Mouse (Mus musculus): ENCODE data around the gene Lpgat1. TPM values are rescaled to one million over a fixed set of nuclear protein-coding genes. Genes with fewer than 3 reads are reported as not detected.

The Lpgat1 gene
- total RNA-seq (2017): 24.0 and 34.2 TPM in 2 replicates

GRCm38 (mm10) chr1:191717601-191718498 lies at the start of gene Lpgat1:
Gene Lpgat1 (plus strand): TSS chr1:191717834.
- ATAC-seq (replicated peaks in 1 of 2; ENCODE audit: insufficient read depth in 1 of 2, low FRiP score in 2 of 2, low TSS enrichment in 1 of 2, low read depth in 1 of 2, poor library complexity in 2 of 2, severe bottlenecking in 2 of 2): peak; percentile 58 to 59

- ATAC-seq (replicated peaks in 1 of 2; ENCODE audit: insufficient read depth in 1 of 2, low FRiP score in 2 of 2, low TSS enrichment in 1 of 2, low read depth in 1 of 2, poor library complexity in 2 of 2, severe bottlenecking in 2 of 2): peak in 1 of 2 experiments; percentile 37; a peak in 1 of 4 replicates
These were observed 49.6 kb upstream of the Lpgat1 start for GRCm38 (mm10) chr1:191668030-191668429.

GRCm38 (mm10) chr1:191674071-191674470 lies 43.6 kb upstream of the Lpgat1 start:
- ATAC-seq (replicated peaks in 1 of 2; ENCODE audit: insufficient read depth in 1 of 2, low FRiP score in 2 of 2, low TSS enrichment in 1 of 2, low read depth in 1 of 2, poor library complexity in 2 of 2, severe bottlenecking in 2 of 2): no peak

GRCm38 (mm10) chr1:191681633-191682032 lies 36.0 kb upstream of the Lpgat1 start:
- no peak for ATAC-seq (replicated peaks in 1 of 2; ENCODE audit: insufficient read depth in 1 of 2, low FRiP score in 2 of 2, low TSS enrichment in 1 of 2, low read depth in 1 of 2, poor library complexity in 2 of 2, severe bottlenecking in 2 of 2)

GRCm38 (mm10) chr1:191687531-191687930 lies 30.1 kb upstream of the Lpgat1 start:
- ATAC-seq (replicated peaks in 1 of 2; ENCODE audit: insufficient read depth in 1 of 2, low FRiP score in 2 of 2, low TSS enrichment in 1 of 2, low read depth in 1 of 2, poor library complexity in 2 of 2, severe bottlenecking in 2 of 2): peak in 1 of 2 experiments; percentile 75; a peak in 2 of 4 replicates

DNA sequence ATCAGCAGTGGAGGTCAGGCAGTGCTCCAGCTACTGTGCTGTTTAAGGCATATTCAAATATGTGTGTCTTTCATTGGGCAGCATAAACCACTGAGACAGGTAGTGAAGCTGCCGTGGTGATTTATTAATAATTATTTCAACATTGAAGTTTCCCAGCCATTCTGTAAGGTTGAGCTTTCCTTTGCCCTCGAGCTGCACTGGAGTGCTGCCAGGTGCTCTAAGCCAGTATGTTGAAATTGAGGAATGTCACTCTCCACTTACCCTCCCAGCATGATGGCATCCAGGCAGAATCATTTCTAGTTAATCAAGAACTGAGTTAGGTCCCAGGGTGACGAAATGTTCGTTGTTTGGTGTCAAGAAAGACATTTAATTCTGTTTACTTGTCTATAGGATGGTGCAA lies 24.4 kb upstream of the Lpgat1 start:
- ATAC-seq (replicated peaks in 1 of 2; ENCODE audit: insufficient read depth in 1 of 2, low FRiP score in 2 of 2, low TSS enrichment in 1 of 2, low read depth in 1 of 2, poor library complexity in 2 of 2, severe bottlenecking in 2 of 2): no peak

GRCm38 (mm10) chr1:191698253-191698795 lies 19.3 kb upstream of the Lpgat1 start:
- no peak for ATAC-seq (replicated peaks in 1 of 2; ENCODE audit: insufficient read depth in 1 of 2, low FRiP score in 2 of 2, low TSS enrichment in 1 of 2, low read depth in 1 of 2, poor library complexity in 2 of 2, severe bottlenecking in 2 of 2)

DNA sequence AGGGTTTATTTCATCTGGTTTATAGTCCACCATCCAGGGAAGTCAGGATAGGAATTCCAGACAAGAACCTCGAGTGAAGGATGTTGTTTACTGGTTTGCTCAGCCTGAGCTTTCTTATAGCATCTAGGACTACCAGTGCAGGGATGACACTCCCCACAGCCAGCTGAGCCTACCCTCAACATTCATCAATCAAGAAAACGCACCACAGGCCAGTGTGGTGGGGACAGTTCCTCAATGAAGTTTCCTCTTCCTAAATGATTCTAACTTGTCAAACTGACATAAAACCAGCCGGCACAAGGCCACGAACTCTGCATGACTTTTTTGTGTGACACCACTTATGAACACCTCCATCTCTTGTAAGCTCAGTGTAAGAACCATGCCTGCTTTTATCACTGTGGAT lies 13.1 kb upstream of the Lpgat1 start:
- peak in 1 of 2 experiments; percentile 29; a peak in 1 of 4 replicates for ATAC-seq (replicated peaks in 1 of 2; ENCODE audit: insufficient read depth in 1 of 2, low FRiP score in 2 of 2, low TSS enrichment in 1 of 2, low read depth in 1 of 2, poor library complexity in 2 of 2, severe bottlenecking in 2 of 2)

DNA sequence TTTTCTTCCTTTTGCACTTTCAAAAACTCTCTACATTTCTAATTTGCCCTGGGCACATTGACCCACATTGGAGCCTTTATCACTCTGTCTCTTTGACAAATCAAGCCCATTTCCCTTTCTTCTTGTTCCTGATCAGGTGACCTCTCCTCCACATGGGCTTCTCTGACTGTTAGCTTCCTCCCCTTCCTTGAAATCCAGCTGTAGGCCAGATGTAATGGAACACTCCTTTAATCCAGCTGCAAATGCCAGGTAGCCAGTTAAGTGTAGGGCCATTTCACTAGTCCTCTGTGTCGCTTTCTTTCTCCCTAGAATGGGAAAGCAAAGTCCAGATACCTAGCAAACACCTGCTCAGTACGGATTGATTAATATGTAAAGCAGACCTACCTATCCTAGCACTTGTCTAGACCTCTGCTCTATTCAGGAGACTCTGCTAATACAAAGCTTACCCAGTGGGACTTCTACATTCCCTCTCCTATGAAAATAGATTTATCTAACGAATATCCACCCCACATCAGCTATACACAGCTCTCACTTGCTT lies 11.0 kb upstream of the Lpgat1 start:
- ATAC-seq (replicated peaks in 1 of 2; ENCODE audit: insufficient read depth in 1 of 2, low FRiP score in 2 of 2, low TSS enrichment in 1 of 2, low read depth in 1 of 2, poor library complexity in 2 of 2, severe bottlenecking in 2 of 2): no peak

- no peak for ATAC-seq (replicated peaks in 1 of 2; ENCODE audit: insufficient read depth in 1 of 2, low FRiP score in 2 of 2, low TSS enrichment in 1 of 2, low read depth in 1 of 2, poor library complexity in 2 of 2, severe bottlenecking in 2 of 2)
These were observed 7.8 kb upstream of the Lpgat1 start for GRCm38 (mm10) chr1:191709811-191710210.

DNA sequence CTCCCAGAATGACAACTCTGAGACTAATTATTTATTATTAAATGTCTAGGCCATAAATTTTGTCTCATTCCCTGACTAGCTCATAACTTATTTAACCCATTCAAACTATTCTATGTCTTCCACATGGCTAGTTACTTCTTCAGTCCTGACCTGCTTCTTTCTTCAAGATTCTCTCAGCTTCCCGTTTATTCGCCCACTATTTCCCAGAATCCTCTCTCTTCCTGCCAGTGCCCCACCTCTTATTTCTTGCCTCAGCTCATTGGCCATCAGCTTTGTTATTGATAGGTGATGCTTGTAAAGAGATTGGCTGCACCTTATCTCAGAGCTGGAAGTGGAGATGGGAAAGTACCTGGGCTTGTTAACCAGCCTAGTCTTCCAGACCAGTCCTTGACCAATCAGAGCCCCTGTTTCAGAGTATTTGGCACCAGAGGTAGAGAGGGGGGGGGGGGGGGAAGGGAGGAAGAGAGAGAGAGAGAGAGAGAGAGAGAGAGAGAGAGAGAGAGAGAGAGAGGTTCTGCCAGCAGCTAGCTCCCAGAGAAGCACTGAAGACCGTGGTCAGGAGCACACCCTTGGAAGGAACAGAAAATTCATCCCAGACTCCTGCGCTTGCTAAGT lies 5.3 kb upstream of the Lpgat1 start:
- ATAC-seq (replicated peaks in 1 of 2; ENCODE audit: insufficient read depth in 1 of 2, low FRiP score in 2 of 2, low TSS enrichment in 1 of 2, low read depth in 1 of 2, poor library complexity in 2 of 2, severe bottlenecking in 2 of 2): no peak

DNA sequence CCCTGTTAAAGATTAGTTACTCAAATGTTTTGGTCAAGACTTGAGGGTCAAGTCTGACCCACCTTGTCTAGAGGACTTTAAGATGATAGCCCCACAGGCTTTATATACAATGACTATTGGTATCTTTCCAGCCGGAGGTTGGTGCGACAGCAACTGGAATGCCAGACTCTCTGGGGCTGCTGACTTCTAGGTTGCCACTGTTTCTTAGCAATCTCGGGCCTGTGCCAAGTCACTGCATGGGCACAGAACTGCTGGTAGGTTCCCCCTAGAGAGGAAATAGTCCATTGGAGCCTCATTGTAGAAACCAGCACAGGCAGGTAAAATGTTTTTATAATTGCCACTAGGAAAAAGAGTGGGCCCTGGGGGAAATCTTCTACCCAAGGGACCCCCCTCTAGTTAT lies 3.8 kb upstream of the Lpgat1 start:
- ATAC-seq (replicated peaks in 1 of 2; ENCODE audit: insufficient read depth in 1 of 2, low FRiP score in 2 of 2, low TSS enrichment in 1 of 2, low read depth in 1 of 2, poor library complexity in 2 of 2, severe bottlenecking in 2 of 2): no peak

- no peak for ATAC-seq (replicated peaks in 1 of 2; ENCODE audit: insufficient read depth in 1 of 2, low FRiP score in 2 of 2, low TSS enrichment in 1 of 2, low read depth in 1 of 2, poor library complexity in 2 of 2, severe bottlenecking in 2 of 2)
These were observed 2.5 kb upstream of the Lpgat1 start for GRCm38 (mm10) chr1:191715150-191715549.

DNA sequence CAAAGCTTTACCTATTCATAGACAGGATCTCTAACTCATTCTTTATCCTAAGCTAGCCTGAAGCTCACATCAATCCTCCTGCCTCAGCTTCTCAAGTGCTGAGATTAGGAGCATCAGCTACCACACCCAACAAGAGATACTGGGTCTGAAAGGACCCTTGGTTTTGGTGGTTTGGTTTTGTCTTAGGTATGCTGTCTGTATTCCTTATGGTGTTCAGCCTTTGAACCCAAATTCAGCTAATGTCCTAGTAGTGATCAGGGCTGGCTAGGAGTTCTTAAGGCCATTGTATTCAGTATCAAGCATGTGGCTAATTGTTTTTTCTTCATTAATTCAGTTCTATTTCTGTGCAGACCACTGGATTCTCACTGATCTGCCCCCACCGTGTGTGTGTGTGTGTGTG lies 493 bp upstream of the Lpgat1 start:
- no peak for ATAC-seq (replicated peaks in 1 of 2; ENCODE audit: insufficient read depth in 1 of 2, low FRiP score in 2 of 2, low TSS enrichment in 1 of 2, low read depth in 1 of 2, poor library complexity in 2 of 2, severe bottlenecking in 2 of 2)

DNA sequence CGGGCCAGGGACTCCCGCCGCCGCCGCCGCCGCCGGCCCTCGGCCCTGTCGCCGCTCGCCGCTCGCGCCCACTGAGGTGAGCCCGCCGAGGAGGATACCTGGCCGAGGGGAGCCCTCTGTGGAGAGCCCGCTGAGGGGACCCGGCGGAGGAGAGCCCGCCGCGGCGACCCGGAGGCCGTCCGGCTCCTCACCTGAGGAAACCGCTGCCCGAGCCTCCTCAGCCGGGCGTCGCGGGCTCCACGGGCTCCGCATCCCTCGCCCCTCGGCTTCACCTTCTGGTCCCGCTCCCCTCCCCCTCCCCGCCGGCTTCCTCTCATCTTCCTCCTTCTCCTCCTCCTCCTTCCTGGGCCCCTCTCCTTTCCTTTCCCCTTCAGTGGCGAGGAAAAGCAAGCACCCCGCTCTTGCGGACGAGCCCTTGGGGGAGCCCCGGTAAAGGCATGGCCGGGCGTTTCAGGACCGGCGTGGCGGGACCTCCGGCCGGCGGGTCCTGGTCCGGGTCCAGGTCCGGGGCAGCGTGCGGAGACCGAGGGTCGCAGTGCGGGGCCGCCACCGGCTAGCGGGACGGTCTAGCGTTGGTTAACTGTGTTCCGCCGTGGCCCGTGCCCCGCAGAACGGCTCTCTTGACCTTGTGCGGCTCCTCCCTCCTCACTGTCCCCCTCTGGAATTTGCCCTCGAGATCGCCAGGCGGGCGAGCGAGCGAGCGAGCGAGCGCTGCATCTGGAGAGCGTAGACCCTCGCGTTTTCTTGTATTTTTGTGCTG lies 1.1 kb downstream of the Lpgat1 start:
- no peak; a peak in 1 of 4 replicates for ATAC-seq (replicated peaks in 1 of 2; ENCODE audit: insufficient read depth in 1 of 2, low FRiP score in 2 of 2, low TSS enrichment in 1 of 2, low read depth in 1 of 2, poor library complexity in 2 of 2, severe bottlenecking in 2 of 2)

GRCm38 (mm10) chr1:191719326-191719725 lies 1.7 kb downstream of the Lpgat1 start:
- ATAC-seq (replicated peaks in 1 of 2; ENCODE audit: insufficient read depth in 1 of 2, low FRiP score in 2 of 2, low TSS enrichment in 1 of 2, low read depth in 1 of 2, poor library complexity in 2 of 2, severe bottlenecking in 2 of 2): no peak

DNA sequence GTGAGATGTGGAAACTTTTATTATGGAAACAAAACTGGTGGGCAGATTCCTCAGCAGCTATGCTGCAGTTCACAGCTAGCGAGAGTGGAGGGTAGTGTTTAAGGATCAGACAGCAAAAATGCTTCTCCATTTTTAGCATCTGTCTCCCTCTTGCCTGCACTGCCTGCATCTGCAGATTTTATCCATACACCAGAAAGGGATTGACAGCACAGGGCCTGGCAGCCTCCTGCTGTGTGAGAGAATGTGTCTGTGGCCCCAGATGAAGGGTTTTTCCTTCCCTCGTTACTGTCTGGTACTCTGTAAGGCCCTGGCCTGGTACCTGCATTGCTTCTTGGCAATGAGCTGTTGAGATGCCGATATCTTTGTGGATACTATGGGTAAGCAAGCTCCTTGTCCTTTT lies 2.8 kb downstream of the Lpgat1 start:
- ATAC-seq (replicated peaks in 1 of 2; ENCODE audit: insufficient read depth in 1 of 2, low FRiP score in 2 of 2, low TSS enrichment in 1 of 2, low read depth in 1 of 2, poor library complexity in 2 of 2, severe bottlenecking in 2 of 2): no peak

Measured in hematopoietic stem cell, adult 5-6 weeks (primary cell).